Mouse (Mus musculus) cerebellum, adult 11 months (tissue): ENCODE data around the gene Itgb4.
A peak's percentile ranks its signal among the peaks of the same experiment; 100 is the strongest.

Source experiments
- DNase-seq: peaks from one replicate; pipeline ENCODE4 v3.0.0; 2022

Itgb4 gene

GRCm38 (mm10) chr11:115971016-115971415, 3.5 kb upstream of the Itgb4 start:
- no peak for DNase-seq

GRCm38 (mm10) chr11:115975083-115975420, 543 bp downstream of the Itgb4 start:
- no peak for DNase-seq

GRCm38 (mm10) chr11:115975544-115975943, 1.0 kb downstream of the Itgb4 start:
- DNase-seq = no peak

GRCm38 (mm10) chr11:115982472-115982871, 8.0 kb downstream of the Itgb4 start:
- peak; percentile 35 for DNase-seq

- peak; percentile 28 for DNase-seq
Measured at GRCm38 (mm10) chr11:115983291-115983690, 8.8 kb downstream of the Itgb4 start.

- DNase-seq = no peak
Measured at GRCm38 (mm10) chr11:115989686-115990085, 15.2 kb downstream of the Itgb4 start.

GRCm38 (mm10) chr11:115992098-115992497, 17.6 kb downstream of the Itgb4 start:
- no peak for DNase-seq

- DNase-seq = no peak
Measured at GRCm38 (mm10) chr11:115995256-115995655, 20.7 kb downstream of the Itgb4 start.

GRCm38 (mm10) chr11:115997047-115997446, 22.5 kb downstream of the Itgb4 start:
- no peak for DNase-seq

GRCm38 (mm10) chr11:115997662-115998061, 23.2 kb downstream of the Itgb4 start:
- DNase-seq = no peak

GRCm38 (mm10) chr11:115999027-115999426, 24.5 kb downstream of the Itgb4 start:
- no peak for DNase-seq

- DNase-seq = peak; percentile 76
Measured at GRCm38 (mm10) chr11:115999538-116000143, 25.1 kb downstream of the Itgb4 start.

- DNase-seq = no peak
Measured at GRCm38 (mm10) chr11:116000607-116001006, 26.1 kb downstream of the Itgb4 start.

- DNase-seq = no peak
Measured at GRCm38 (mm10) chr11:116001725-116002124, 27.2 kb downstream of the Itgb4 start.

- no peak for DNase-seq
Measured at GRCm38 (mm10) chr11:116002894-116003293, 28.4 kb downstream of the Itgb4 start.

- no peak for DNase-seq
Measured at GRCm38 (mm10) chr11:116004186-116004823, 29.8 kb downstream of the Itgb4 start.

GRCm38 (mm10) chr11:116004840-116005700, 30.6 kb downstream of the Itgb4 start:
- peak; percentile 47 for DNase-seq

- no peak for DNase-seq
Measured at GRCm38 (mm10) chr11:116005701-116006419, 31.4 kb downstream of the Itgb4 start.

GRCm38 (mm10) chr11:116007095-116007850, 32.8 kb downstream of the Itgb4 start:
- DNase-seq = no peak

GRCm38 (mm10) chr11:116008411-116008810, 33.9 kb downstream of the Itgb4 start:
- DNase-seq = no peak

GRCm38 (mm10) chr11:116008832-116009375, 34.4 kb downstream of the Itgb4 start:
- DNase-seq = no peak

- DNase-seq = peak; percentile 93
Measured at GRCm38 (mm10) chr11:116009661-116010060, 35.2 kb downstream of the Itgb4 start.
